Mouse (Mus musculus) limb, embryonic 10.5 days (tissue): Measurements from ENCODE around the gene Ei24. TPM values are rescaled to one million over a fixed set of nuclear protein-coding genes. Genes with fewer than 3 reads are reported as not detected.

Source experiments
- DNase-seq: peaks from one replicate; pipeline ENCODE4 v3.0.0-alpha.2; 2017; ENCODE audit warnings: low spot score
- H3K27ac ChIP-seq: fragments of 300-500 bp; sonication (generic); 2 replicates; pipeline ENCODE4 v1.5.1; 2016; ENCODE audit warnings: mild to moderate bottlenecking
- H3K27me3 ChIP-seq: fragments of 300-500 bp; sonication (generic); 2 replicates; pipeline ENCODE4 v1.6.1; 2016; ENCODE audit warnings: low read depth, mild to moderate bottlenecking; ENCODE audit not compliant: poor library complexity, severe bottlenecking
- H3K36me3 ChIP-seq: fragments of 300-500 bp; sonication (generic); 2 replicates; pipeline ENCODE4 v1.6.1; 2016; ENCODE audit warnings: mild to moderate bottlenecking, moderate library complexity
- H3K4me1 ChIP-seq: fragments of 300-500 bp; sonication (generic); 2 replicates; pipeline ENCODE4 v1.6.1; 2016
- H3K4me3 ChIP-seq: fragments of 300-500 bp; sonication (generic); 2 replicates; pipeline ENCODE4 v1.5.1; 2016; ENCODE audit warnings: mild to moderate bottlenecking, moderate library complexity
- H3K9me3 ChIP-seq: fragments of 300-500 bp; sonication (generic); replicated peaks from 2 replicates; pipeline ENCODE4 v1.6.1; 2016; ENCODE audit warnings: mild to moderate bottlenecking
- WGBS: fragments of 180-500 bp; shearing (Covaris S2); methylation state at CpG from one replicate; pipeline ENCODE4 v1.1.7; 2016; 5-methylcytosine and 5-hydroxymethylcytosine counted together
- polyA plus RNA-seq: library from polyadenylated mRNA; unstranded; fragments of >200 nt; fragmentation: Nextera tagmentation; extraction: Ambion mirVana; gene quantifications from 2 replicates; pipeline ENCODE4 v1.2.1, GENCODE M21; 2016

Ei24 gene
- polyA plus RNA-seq, 1 experiment from 2014 or later = 91.1 TPM

GRCm38 (mm10) chr9:36767203-36768143, 29.7 kb downstream of the Ei24 start, which contains the start of gene Stt3a:
Gene Stt3a (minus strand): TSS chr9:36767679.
- Histone ChIP-seq H3K27ac (peak within 1 kb of the TSS; percentile 88), H3K36me3 (peaks cover 29% of the 10 kb centered on the region), H3K27me3 (no peaks in the 10 kb centered on the region), H3K9me3 (no peaks in the 10 kb centered on the region), H3K4me1 (peaks cover 15% of the 10 kb centered on the region), H3K4me3 (peak within 1 kb of the TSS; percentile 93)
- under 1% methylated on average over 60 of the region's 60 CpGs for WGBS
- DNase-seq = peak; percentile 94

DNA sequence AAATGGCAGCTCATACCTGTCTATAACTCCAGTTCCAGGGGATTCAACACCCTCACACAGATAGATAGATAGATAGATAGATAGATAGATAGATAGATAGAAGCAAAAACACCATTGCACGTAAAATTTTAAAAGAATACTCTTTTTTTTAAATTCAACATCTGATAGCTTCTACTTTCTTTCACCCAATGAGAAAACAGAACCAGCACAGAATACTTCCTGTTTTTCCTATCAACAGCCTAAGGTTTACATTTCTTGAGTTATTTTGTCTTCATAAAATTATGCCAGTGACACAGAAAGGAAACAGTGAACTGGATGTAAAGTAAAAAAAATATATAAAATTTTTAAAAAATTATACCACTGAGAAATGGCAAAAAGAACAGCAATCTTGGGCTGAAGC, 32.8 kb downstream of the Ei24 start:
- Histone ChIP-seq H3K9me3 (no peaks in the 10 kb centered on the region), H3K27ac (no peak overlapping the region), H3K36me3 (peaks cover 56% of the 10 kb centered on the region), H3K4me1 (peaks cover 15% of the 10 kb centered on the region), H3K4me3 (no peak overlapping the region), H3K27me3 (no peaks in the 10 kb centered on the region)
- no peak for DNase-seq
- 92% methylated on average over 1 of the region's 1 CpGs for WGBS

Other genes with a start within 250 kb of the Ei24 start
- gene Gm17689, start 214.8 kb downstream of the Ei24 start, polyA plus RNA-seq = not detected in 2 replicates
- gene A630095E13Rik, start 154.0 kb downstream of the Ei24 start, polyA plus RNA-seq = not detected in 2 replicates
- gene Acrv1, start 104.2 kb downstream of the Ei24 start, polyA plus RNA-seq = not detected in 2 replicates
- gene Chek1, start 70.3 kb downstream of the Ei24 start, polyA plus RNA-seq = 55.4 and 64.2 TPM in 2 replicates
- gene Stt3a, start 29.7 kb downstream of the Ei24 start, polyA plus RNA-seq = 169 and 198 TPM in 2 replicates
- 10.0 and 10.1 TPM in 2 replicates for gene Fez1, start 24.5 kb upstream of the Ei24 start, polyA plus RNA-seq